Mouse (Mus musculus) cortical plate, adult 2 months (tissue): ENCODE measurements around the gene Gpi1.

Experiments
- CTCF ChIP-seq: fragments of 200-500 bp; IDR thresholded peaks from 2 replicates; pipeline ENCODE4 v1.5.1; 2011; ENCODE audit warnings: mild to moderate bottlenecking, control low read depth, low read length; ENCODE audit not compliant: insufficient read depth; ENCODE audit errors: extremely low read depth
- POLR2A ChIP-seq: fragments of 200-500 bp; IDR thresholded peaks from 2 replicates; pipeline ENCODE4 v1.6.1; 2011; ENCODE audit warnings: mild to moderate bottlenecking, low read length, control low read depth; ENCODE audit not compliant: insufficient read depth; ENCODE audit errors: extremely low read depth

GRCm38 (mm10) chr7:34233909-34234609, 3.9 kb upstream of the Gpi1 start:
- TF ChIP-seq CTCF = no peak
- TF ChIP-seq POLR2A = peak; percentile 61; the same call in 1 of the 2 replicates
